ENCODE assay signal across 8 mouse cellular contexts in the genomic region with DNA sequence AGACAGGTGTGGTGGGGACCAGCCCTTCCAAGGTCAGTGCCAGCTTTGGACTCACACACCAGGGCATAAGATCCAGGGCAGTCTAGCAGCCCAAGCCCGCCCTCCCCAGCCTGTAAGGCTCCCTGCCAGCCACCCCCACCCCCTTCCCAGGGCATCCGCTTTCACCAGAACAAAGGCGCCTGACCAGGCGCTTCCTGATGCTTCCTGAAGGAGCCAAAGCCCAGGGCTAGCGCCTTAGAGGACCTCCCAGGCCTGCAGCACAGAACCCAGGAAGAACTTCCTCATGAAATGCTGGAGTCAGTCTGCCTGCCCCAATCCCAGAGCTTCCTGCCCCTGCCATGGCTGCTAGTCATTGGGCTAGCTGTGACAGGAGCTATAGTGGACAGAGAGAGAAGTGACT. TPM values are rescaled to one million over a fixed set of nuclear protein-coding genes. Genes with fewer than 3 reads are reported as not detected.
DNase-seq lines count a peak whose midpoint lies in the region; ATAC-seq and TF ChIP-seq lines count a peak whose summit lies in the region.

No protein-coding gene starts in this region.

- H3K4me3 ChIP-seq in midbrain, postnatal 0 days (ENCODE audit: low read depth, low read length): no peak overlapping the region
- no peak overlapping the region for H3K4me3 ChIP-seq in midbrain, embryonic 11.5 days (ENCODE audit: low read depth, low read length)
- H3K4me3 ChIP-seq in heart, embryonic 13.5 days: no peak overlapping the region
- no peak overlapping the region for H3K4me3 ChIP-seq in stomach, embryonic 14.5 days (ENCODE audit: low read depth, low read length)

- no peaks in the 10 kb centered on the region for H3K36me3 ChIP-seq in midbrain, postnatal 0 days (ENCODE audit: insufficient read depth, low read length)
- H3K36me3 ChIP-seq in midbrain, embryonic 11.5 days (ENCODE audit: control insufficient read depth, insufficient read depth, low read length): no peaks in the 10 kb centered on the region
- H3K36me3 ChIP-seq in heart, embryonic 13.5 days: peaks cover 4% of the 10 kb centered on the region; the same call in 1 of the 2 replicates
- H3K36me3 ChIP-seq in stomach, embryonic 14.5 days (ENCODE audit: control insufficient read depth, insufficient read depth, low read length): peaks cover 4% of the 10 kb centered on the region; the same call in 1 of the 2 replicates

- no peaks in the 10 kb centered on the region for H3K9me3 ChIP-seq in midbrain, postnatal 0 days (ENCODE audit: low read length)
- H3K9me3 ChIP-seq in midbrain, embryonic 11.5 days (ENCODE audit: control insufficient read depth, low read length): no peaks in the 10 kb centered on the region
- H3K9me3 ChIP-seq in heart, embryonic 13.5 days: no peaks in the 10 kb centered on the region
- H3K9me3 ChIP-seq in stomach, embryonic 14.5 days (ENCODE audit: control insufficient read depth, low read depth, low read length): no peaks in the 10 kb centered on the region

- no peak overlapping the region for H3K9ac ChIP-seq in midbrain, postnatal 0 days (replicated peaks; ENCODE audit: low read length, poor library complexity, severe bottlenecking)
- no peak overlapping the region for H3K9ac ChIP-seq in midbrain, embryonic 11.5 days (ENCODE audit: low read length)
- peak overlapping the region; percentile 24 for H3K9ac ChIP-seq in heart, embryonic 13.5 days
- no peak overlapping the region for H3K9ac ChIP-seq in stomach, embryonic 14.5 days (replicated peaks; ENCODE audit: low read depth, low read length)

- no peak for DNase-seq in midbrain, postnatal 0 days (ENCODE audit: low spot score)
- no peak for DNase-seq in midbrain, embryonic 11.5 days (ENCODE audit: low spot score, missing footprints)
- DNase-seq in kidney, postnatal 25 days: peak; percentile 77 to 90
- no peak for DNase-seq in cerebellum, adult 8-10 months
- no peak for DNase-seq in left cerebral cortex, adult 9 months (ENCODE audit: low spot score in 2 of 2)

- WGBS in midbrain, postnatal 0 days: 36% methylated on average over 5 of the region's 5 CpGs
- 26% methylated on average over 5 of the region's 5 CpGs for WGBS in midbrain, embryonic 11.5 days
- WGBS in heart, embryonic 13.5 days: 23% methylated on average over 5 of the region's 5 CpGs
- WGBS in stomach, embryonic 14.5 days: 52% methylated on average over 5 of the region's 5 CpGs

- no peak overlapping the region for H3K27ac ChIP-seq in midbrain, postnatal 0 days (ENCODE audit: low read depth, low read length)
- no peak overlapping the region for H3K27ac ChIP-seq in midbrain, embryonic 11.5 days (ENCODE audit: low read depth, low read length)
- H3K27ac ChIP-seq in heart, embryonic 13.5 days (replicated peaks): peak overlapping the region; percentile 55
- H3K27ac ChIP-seq in stomach, embryonic 14.5 days (ENCODE audit: low read length): peak overlapping the region; percentile 18; the same call in 1 of the 2 replicates

- 0 out of 2 replicates have a peak, but pooled peaks cover 6% of the 10 kb centered on the region for H3K27me3 ChIP-seq in midbrain, postnatal 0 days (ENCODE audit: insufficient read depth, low read length)
- peaks cover 4% of the 10 kb centered on the region; the same call in 1 of the 2 replicates for H3K27me3 ChIP-seq in midbrain, embryonic 11.5 days (ENCODE audit: control insufficient read depth, insufficient read depth, low read length)
- peaks cover 9% of the 10 kb centered on the region; the same call in 1 of the 2 replicates for H3K27me3 ChIP-seq in heart, embryonic 13.5 days (replicated peaks)
- no peaks in the 10 kb centered on the region for H3K27me3 ChIP-seq in stomach, embryonic 14.5 days (ENCODE audit: control insufficient read depth, insufficient read depth, low read length)

- 0 out of 2 replicates have a peak, but pooled peaks have one; percentile 18 for ATAC-seq in midbrain, postnatal 0 days (ENCODE audit: low FRiP score)
- no peak for ATAC-seq in midbrain, embryonic 11.5 days (ENCODE audit: low FRiP score)
- ATAC-seq in heart, embryonic 13.5 days (ENCODE audit: extremely low read depth, insufficient number of reproducible peaks, low FRiP score, low TSS enrichment): no peak
- ATAC-seq in stomach, embryonic 14.5 days (ENCODE audit: insufficient number of reproducible peaks, insufficient read depth, low FRiP score, low read depth): no peak
- no peak for ATAC-seq in granulocyte monocyte progenitor cell, adult 5-6 weeks (replicated peaks; ENCODE audit: poor library complexity, severe bottlenecking)

- TF ChIP-seq CTCF in midbrain, postnatal 0 days (IDR thresholded peaks at IDR 0.05): no peak

- no peaks in the 10 kb centered on the region for H3K4me1 ChIP-seq in midbrain, postnatal 0 days (ENCODE audit: insufficient read depth, low read length)
- H3K4me1 ChIP-seq in midbrain, embryonic 11.5 days (ENCODE audit: control insufficient read depth, insufficient read depth, low read length): no peaks in the 10 kb centered on the region
- H3K4me1 ChIP-seq in heart, embryonic 13.5 days: peaks cover 85% of the 10 kb centered on the region
- peaks cover 53% of the 10 kb centered on the region for H3K4me1 ChIP-seq in stomach, embryonic 14.5 days (ENCODE audit: control insufficient read depth, insufficient read depth, low read length)

- H3K4me2 ChIP-seq in midbrain, postnatal 0 days (ENCODE audit: low read depth, low read length, poor library complexity, severe bottlenecking): no peak overlapping the region
- H3K4me2 ChIP-seq in midbrain, embryonic 11.5 days: no peak overlapping the region
- H3K4me2 ChIP-seq in heart, embryonic 13.5 days: no peak overlapping the region
- no peak overlapping the region for H3K4me2 ChIP-seq in stomach, embryonic 14.5 days (replicated peaks; ENCODE audit: low read depth, low read length)

RNA-seq across cellular contexts. Expression of a gene that starts 7.0 kb away (rescaled TPM):
- 5.9 and 8.9 TPM in 2 replicates for total RNA-seq in midbrain, postnatal 0 days (2014; rRNA removed)
- 1.8 and 1.9 TPM in 2 replicates for polyA plus RNA-seq in midbrain, postnatal 0 days (2015; fragmentation: Nextera tagmentation; extraction: Ambion mirVana)
- polyA plus RNA-seq in midbrain, embryonic 11.5 days (2014; fragmentation: Nextera tagmentation; extraction: Ambion mirVana): 3.8 and 3.9 TPM in 2 replicates
- polyA plus RNA-seq in heart, embryonic 13.5 days (2015; fragmentation: Nextera tagmentation; extraction: Ambion mirVana): 21.6 and 22.5 TPM in 2 replicates
- 64.0 and 70.9 TPM in 2 replicates for polyA plus RNA-seq in stomach, embryonic 14.5 days (2014; fragmentation: Nextera tagmentation; extraction: Ambion mirVana)
- 0.06 TPM in 1 of 2 replicates, not detected in the other for total RNA-seq in granulocyte monocyte progenitor cell, adult 5-6 weeks (2014; fragmentation: Nextera tagmentation)
- total RNA-seq in granulocyte monocyte progenitor cell, adult 5-6 weeks (2017): 0.05 TPM in 1 of 2 replicates, not detected in the other

RNA-seq across cellular contexts. Expression of a gene that starts 38.5 kb away (rescaled TPM):
- total RNA-seq in midbrain, postnatal 0 days (2014; rRNA removed): 574 and 749 TPM in 2 replicates
- 388 and 422 TPM in 2 replicates for polyA plus RNA-seq in midbrain, postnatal 0 days (2015; fragmentation: Nextera tagmentation; extraction: Ambion mirVana)
- 443 and 494 TPM in 2 replicates for polyA plus RNA-seq in midbrain, embryonic 11.5 days (2014; fragmentation: Nextera tagmentation; extraction: Ambion mirVana)
- 332 and 351 TPM in 2 replicates for polyA plus RNA-seq in heart, embryonic 13.5 days (2015; fragmentation: Nextera tagmentation; extraction: Ambion mirVana)
- polyA plus RNA-seq in stomach, embryonic 14.5 days (2014; fragmentation: Nextera tagmentation; extraction: Ambion mirVana): 734 and 745 TPM in 2 replicates
- total RNA-seq in granulocyte monocyte progenitor cell, adult 5-6 weeks (2014; fragmentation: Nextera tagmentation): 3,456 and 3,912 TPM in 2 replicates
- total RNA-seq in granulocyte monocyte progenitor cell, adult 5-6 weeks (2017): 1,093 and 2,216 TPM in 2 replicates

RNA-seq across cellular contexts. Expression of a gene that starts 47.4 kb away (rescaled TPM):
- 98.2 and 105 TPM in 2 replicates for total RNA-seq in midbrain, postnatal 0 days (2014; rRNA removed)
- 222 and 224 TPM in 2 replicates for polyA plus RNA-seq in midbrain, postnatal 0 days (2015; fragmentation: Nextera tagmentation; extraction: Ambion mirVana)
- polyA plus RNA-seq in midbrain, embryonic 11.5 days (2014; fragmentation: Nextera tagmentation; extraction: Ambion mirVana): 170 and 171 TPM in 2 replicates
- 150 and 155 TPM in 2 replicates for polyA plus RNA-seq in heart, embryonic 13.5 days (2015; fragmentation: Nextera tagmentation; extraction: Ambion mirVana)
- 134 and 138 TPM in 2 replicates for polyA plus RNA-seq in stomach, embryonic 14.5 days (2014; fragmentation: Nextera tagmentation; extraction: Ambion mirVana)
- 101 and 102 TPM in 2 replicates for total RNA-seq in granulocyte monocyte progenitor cell, adult 5-6 weeks (2014; fragmentation: Nextera tagmentation)
- 48.5 and 74.2 TPM in 2 replicates for total RNA-seq in granulocyte monocyte progenitor cell, adult 5-6 weeks (2017)

RNA-seq across cellular contexts. Expression of a gene that starts 54.6 kb away (rescaled TPM):
- total RNA-seq in midbrain, postnatal 0 days (2014; rRNA removed): 59.1 and 67.9 TPM in 2 replicates
- 32.6 and 37.8 TPM in 2 replicates for polyA plus RNA-seq in midbrain, postnatal 0 days (2015; fragmentation: Nextera tagmentation; extraction: Ambion mirVana)
- 13.3 and 14.4 TPM in 2 replicates for polyA plus RNA-seq in midbrain, embryonic 11.5 days (2014; fragmentation: Nextera tagmentation; extraction: Ambion mirVana)
- 9.0 and 9.3 TPM in 2 replicates for polyA plus RNA-seq in heart, embryonic 13.5 days (2015; fragmentation: Nextera tagmentation; extraction: Ambion mirVana)
- 15.5 and 20.4 TPM in 2 replicates for polyA plus RNA-seq in stomach, embryonic 14.5 days (2014; fragmentation: Nextera tagmentation; extraction: Ambion mirVana)
- total RNA-seq in granulocyte monocyte progenitor cell, adult 5-6 weeks (2014; fragmentation: Nextera tagmentation): 13.3 and 25.8 TPM in 2 replicates
- 7.4 and 15.0 TPM in 2 replicates for total RNA-seq in granulocyte monocyte progenitor cell, adult 5-6 weeks (2017)

Comparison
In these comparisons a context has a peak if more than half of its experiments do, and no peak if none do; other contexts are left out.
1. DNase-seq: peak in kidney, postnatal 25 days (2 of 2); none in midbrain, postnatal 0 days (single experiment), midbrain, embryonic 11.5 days (single experiment), cerebellum, adult 8-10 months (single experiment) and left cerebral cortex, adult 9 months (0 of 2).
2. H3K27ac ChIP-seq: peak in heart, embryonic 13.5 days (single experiment) and stomach, embryonic 14.5 days (single experiment); none in midbrain, postnatal 0 days (single experiment) and midbrain, embryonic 11.5 days (single experiment).